Mouse (Mus musculus) layer of hippocampus, adult 8-10 months (tissue): Measurements from ENCODE around the gene Clba1. TPM values are rescaled to one million over a fixed set of nuclear protein-coding genes. Genes with fewer than 3 reads are reported as not detected.

Experiments used
- DNase-seq, 2 experiments: peaks; one replicate each; pipeline ENCODE4 v3.0.0; 2022; ENCODE audit warnings: low spot score in 2 of 2
- total RNA-seq, 4 experiments: library from RNA; stranded (reverse); gene quantifications; 2 replicates each; pipeline ENCODE4 v1.2.4; 2022

The Clba1 gene
- 10 to 100 TPM; 10.9 to 17.6 (median 14.0) TPM for total RNA-seq

DNA sequence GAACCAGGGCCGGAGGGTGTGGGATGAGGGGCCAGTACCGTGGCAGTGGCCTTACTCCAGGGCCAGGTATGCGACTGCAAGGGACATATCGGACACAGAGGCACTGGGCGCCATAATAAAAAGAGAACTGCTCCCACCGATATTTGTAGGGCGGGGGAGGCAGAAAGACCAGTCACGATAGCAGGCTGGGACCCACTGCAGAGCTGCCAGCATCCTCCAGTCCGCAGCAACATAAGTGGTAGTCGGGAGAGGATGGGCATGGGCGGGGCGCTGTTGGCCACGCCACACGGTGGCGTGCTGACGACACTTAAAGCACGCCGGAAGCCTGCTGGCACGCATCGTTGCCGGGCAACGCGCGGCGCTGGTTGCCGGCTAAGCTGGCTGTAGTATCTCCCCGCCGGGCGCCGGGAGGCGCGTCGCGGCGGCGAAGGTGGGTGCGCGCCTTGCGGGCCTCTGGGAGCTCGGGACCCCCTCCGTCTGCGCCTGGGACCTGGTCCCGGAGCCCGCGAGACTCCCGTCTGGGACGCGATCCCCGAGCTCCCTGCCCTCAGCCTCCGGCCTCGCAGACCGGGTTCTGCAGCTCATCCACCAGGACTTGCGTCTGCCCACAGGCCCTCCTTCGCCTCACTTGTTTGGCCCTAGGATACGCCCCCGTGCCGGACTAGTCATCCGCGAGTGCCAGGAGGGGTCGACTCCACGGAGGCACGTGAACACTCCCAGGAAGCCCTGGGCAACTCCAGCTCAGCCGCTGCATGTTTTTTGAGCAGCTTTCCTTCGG lies at the start of gene Clba1:
Gene Clba1, plus strand, starts transcription at position 351 of the 778 bp plus-strand sequence.
- peak; percentile 90 to 94 for DNase-seq

DNA sequence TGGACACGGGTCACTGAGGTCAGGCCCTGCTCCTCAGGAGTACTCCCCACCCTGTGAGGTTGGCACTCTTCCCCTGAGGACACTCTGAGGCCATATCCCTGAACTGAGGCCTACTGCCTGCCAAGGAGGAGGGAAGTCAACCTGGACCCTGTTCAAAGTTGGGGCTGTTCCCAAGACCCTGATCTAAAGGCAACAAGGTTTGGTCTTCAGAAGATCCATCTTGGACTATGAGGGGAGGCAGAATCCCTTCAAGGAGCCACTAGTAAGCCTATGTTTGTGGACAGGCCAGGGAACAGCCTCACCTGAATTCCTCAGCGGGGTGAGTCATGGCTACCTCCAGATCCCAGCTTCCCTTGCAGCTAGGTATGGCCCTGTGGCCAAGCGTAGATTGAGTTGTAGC lies 49.3 kb upstream of the Clba1 start:
- peak in 1 of 2 experiments; percentile 2 for DNase-seq

DNA sequence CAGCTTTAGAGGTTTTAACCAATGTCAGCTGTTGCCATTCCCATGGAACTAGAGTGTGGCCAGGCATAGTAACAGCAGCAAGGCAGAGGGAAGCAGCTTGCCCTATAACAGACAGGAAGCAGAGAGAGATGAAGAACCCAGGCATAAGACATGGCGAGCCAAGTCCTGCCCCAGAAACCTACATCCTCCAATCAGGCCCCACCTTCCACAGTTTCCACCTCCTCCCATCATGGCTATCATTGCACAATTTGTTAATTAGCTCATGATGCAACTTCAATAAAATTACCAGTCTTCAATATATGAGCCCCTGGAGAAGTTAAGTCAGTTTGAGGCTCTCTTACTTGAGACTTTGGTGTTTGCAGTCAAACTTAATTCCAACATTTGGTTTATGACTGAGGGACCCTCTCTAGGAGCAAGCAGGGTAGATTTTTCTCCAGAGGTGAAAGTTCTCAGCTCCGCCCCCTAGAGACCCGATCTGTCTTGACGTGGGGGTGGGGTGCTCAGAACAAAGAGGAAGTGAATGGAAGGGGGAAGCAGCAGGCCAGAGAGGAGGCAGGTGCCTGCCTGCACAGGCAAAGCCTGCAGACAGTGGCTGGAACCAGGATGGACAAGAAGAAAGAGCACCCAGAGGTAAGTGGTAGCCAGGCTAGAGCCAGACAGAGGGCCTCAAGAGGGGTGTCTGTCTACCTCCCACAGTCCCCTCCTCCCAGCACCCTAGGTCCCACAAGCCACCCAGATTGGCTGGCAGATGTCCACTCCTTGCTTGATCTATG lies 48.4 kb upstream of the Clba1 start, which contains the start of gene Pld4:
Gene Pld4, plus strand, starts transcription at position 502 of the 773 bp plus-strand sequence.
- DNase-seq = peak in 1 of 2 experiments; percentile 4

DNA sequence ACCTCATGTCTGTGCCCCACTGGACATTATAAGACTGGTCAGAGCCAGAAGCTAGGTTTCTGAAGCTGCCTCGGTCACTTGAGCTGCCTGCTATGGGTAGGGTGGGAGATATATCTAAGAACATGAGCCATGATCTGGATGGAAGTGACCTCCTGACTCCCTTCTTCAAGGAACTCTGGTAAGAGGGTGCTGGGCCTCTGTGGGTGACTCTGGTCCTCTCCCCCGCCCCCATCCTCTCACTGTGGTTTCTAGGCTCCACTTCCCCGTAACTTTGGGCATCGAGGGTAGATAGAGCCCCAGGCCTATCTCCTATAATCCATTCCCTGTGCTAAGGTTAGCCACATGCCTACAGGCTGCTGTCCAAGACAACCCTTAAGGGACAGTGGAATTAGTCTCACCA lies 47.3 kb upstream of the Clba1 start:
- no peak for DNase-seq

DNA sequence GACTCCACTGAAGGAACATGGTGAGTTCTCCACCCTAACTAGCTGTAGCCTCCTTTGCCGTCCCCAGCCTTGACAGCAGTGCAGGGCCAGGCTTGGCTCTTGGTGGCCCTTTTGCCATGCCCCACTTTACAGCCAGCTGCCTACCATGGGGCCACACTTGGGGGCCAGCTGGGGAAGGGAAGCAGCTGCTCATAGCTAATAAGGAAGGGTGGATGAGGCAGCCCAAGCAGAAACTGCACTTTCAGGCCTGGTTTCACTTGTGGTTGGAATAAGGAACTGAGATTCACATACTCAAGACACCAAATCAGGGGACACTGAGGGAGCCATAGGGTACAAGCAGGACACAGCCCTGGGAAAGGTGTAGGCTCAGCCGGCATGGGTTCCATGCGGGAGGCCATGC lies 46.7 kb upstream of the Clba1 start:
- peak in 1 of 2 experiments; percentile 5 for DNase-seq

DNA sequence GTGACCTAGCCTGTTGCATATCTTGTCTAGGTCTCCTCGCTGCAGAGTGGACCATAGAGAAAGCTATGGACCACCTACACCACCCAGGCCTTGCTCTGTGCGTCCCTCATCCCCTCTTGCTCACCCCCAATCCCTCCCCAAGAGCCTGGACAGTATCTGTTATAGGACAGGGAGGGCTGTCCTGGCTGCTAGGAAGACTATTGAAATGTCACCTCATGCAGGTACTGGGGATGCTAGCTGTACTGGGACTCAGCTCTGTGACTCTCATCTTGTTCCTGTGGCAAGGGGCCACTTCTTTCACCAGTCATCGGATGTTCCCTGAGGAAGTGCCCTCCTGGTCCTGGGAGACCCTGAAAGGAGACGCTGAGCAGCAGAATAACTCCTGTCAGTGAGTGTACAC lies 45.6 kb upstream of the Clba1 start:
- no peak for DNase-seq

DNA sequence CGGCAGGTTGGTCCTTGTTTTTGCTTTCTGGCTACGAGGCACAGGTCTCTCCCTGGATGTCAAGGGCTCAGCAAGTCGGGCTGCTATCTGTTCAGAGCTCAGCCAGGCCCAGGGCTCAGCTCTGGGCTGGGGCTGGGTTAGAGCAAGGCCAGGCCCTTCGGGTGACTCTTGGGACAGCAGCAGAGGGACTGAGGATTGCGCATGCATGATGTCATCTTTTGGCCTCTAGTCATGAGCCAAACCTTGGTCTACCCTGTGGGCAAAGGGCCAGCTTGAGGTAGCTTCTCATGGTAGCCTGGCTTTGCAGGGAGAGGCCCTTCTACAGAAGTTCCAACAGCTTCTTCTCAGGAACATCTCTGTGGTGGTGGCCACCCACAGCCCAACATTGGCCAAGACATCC lies 44.6 kb upstream of the Clba1 start:
- DNase-seq = no peak

DNA sequence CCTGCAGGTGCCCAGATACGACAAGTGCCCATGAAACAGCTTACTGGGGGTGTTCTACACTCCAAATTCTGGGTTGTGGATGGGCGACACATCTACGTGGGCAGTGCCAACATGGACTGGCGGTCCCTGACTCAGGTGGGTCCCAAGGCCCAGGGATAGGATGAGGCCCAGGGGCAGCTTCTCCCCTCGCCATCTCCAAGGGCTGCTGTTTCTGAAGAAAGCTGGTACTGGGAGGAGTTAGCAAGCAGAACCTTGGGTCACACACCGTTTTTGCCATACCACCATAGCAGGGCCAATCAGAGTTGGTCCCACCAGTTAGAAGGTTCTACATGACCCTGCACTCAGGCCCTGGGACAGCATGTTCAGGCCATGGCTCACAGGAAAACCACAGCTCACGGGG lies 43.7 kb upstream of the Clba1 start:
- DNase-seq = peak in 1 of 2 experiments; percentile 1

DNA sequence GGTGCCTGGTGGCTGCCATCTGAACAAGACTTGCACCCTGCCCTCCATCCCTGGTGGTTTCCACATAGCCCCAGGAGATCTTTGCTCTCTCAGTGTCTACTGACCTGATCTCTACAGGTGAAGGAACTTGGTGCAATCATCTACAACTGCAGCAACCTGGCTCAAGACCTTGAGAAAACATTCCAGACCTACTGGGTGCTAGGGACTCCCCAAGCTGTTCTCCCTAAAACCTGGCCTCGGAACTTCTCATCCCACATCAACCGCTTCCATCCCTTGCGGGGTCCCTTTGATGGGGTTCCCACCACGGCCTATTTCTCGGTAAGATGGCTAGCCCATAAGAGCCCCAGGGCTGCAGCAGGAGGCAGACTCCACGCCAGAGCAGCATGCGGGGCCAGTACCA lies 42.2 kb upstream of the Clba1 start:
- no peak for DNase-seq

DNA sequence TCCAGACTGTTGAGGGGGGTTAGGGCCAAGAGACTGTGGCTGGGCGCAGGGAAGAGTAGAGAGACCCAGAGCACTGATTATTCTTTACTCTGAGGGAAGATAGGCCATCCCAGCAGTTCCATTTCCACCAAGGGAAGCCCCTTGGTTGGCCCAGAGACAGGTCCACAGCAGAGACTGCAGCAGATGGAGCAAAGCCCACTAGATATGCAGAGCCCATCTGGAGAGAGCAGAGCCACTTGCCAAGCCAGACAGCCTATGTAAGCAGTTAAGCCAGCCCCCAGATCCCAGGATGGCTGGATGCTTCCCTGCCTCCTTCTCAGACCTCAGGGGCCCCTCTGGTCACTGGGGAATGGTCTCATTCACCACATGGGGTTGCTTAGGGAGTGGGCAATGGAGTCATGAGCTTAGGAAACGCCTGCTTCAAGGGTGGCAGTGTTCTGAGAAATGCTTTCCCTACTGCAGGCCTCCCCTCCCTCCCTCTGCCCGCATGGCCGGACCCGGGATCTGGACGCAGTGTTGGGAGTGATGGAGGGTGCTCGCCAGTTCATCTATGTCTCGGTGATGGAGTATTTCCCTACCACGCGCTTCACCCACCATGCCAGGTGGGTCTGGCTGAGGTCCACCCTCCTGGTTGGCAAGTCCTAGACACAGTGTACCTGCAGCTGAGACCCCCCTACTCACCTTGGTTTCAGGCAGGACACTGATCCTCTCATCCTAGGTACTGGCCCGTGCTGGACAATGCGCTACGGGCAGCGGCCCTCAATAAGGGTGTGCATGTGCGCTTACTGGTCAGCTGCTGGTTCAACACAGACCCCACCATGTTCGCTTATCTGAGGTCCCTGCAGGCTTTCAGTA lies 41.5 kb upstream of the Clba1 start:
- peak; percentile 16 to 40 for DNase-seq

DNA sequence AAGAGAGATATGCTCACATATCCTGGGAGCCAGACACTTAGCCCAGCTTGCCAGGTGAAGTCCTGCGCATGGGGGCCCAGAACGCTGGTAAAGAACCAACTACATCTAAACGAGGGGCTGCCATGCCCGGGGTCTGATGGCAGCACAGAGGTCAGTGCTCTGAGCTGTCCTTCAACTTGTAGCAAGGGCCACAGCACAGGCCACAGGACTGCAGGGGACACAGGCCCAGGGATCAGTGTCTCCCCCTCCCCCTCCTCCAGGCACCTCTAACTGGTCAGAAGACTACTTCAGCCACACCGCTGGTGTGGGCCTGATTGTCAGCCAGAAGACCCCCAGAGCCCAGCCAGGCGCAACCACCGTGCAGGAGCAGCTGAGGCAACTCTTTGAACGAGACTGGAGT lies 40.6 kb upstream of the Clba1 start:
- peak in 1 of 2 experiments; percentile 1 for DNase-seq

DNA sequence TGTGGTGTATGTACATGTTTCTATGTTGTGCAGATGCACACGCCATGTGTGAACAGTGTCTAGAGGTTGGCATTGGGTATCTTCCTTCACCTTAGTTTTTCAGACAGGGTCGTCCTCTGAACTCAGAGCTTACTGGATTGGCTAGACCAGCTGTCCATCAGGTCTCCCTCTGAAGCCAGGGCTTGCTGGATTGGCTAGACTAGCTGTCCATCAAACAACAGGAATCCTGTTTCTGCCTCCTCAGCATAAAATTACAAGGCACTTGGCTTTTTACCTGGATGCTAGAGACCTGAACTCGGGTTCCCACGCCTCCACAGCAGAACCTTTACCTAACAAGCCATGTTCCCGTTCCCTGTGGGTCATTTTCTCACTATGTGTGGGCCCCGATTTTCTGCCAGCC lies 39.7 kb upstream of the Clba1 start:
- DNase-seq = peak; percentile 7 to 28

DNA sequence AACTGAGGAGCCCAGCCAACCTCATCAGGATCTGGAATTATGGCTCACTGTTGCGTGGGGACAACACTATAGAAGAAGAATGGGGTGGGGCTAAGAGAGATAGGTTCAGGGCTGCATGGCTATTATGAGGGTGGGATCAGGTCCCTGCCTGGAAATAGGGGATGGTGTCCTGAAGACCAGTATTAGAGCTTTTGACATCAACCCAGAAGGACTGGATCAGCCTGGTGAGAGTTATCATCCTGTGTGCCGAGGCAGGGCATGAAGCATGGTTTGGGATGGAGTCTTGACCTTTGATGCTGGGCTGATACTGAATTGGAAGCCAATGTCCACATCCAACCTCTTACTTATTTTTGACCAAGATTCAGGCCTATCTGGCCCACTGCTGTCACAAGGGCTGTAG lies 39.0 kb upstream of the Clba1 start:
- DNase-seq = peak in 1 of 2 experiments; percentile 1

DNA sequence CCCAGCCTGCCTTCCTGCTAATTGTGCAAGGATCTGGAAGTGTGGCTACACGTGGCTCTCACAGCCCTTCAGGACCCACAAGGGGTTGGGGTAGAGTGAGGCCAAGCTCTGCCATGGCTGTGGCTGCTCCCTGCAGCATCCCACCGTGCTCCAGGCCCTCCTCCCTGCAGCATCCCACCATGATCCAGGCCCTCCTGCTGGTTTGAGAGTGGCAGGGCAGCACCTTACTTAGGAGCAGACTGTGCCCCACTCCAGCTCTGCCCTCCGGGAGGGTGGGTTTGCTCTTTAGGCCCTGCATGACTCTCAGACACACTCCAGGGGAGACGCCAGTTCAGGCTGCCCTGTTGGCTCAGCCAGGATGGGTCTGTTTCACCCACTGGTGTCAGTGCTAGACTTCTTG lies 38.3 kb upstream of the Clba1 start:
- no peak for DNase-seq

DNA sequence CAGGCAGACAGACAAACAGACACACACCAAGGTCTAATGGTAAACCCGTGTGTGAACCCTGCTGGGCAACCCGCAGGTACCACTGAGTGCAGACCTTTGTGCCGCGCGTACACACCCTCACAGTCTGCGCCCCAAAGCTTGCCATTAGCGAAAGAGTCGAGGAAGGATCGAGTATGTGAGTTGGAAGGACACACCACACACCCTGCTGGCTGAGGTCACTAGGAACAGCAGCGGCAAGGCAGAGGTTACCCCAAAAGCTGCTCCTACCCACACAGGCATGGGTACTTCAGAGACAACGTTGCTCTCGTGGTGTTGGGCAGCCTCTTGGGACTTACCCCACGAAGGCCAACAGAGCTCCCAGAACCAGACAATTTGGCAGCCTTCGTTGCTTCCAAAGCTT lies 36.4 kb upstream of the Clba1 start:
- DNase-seq = no peak

DNA sequence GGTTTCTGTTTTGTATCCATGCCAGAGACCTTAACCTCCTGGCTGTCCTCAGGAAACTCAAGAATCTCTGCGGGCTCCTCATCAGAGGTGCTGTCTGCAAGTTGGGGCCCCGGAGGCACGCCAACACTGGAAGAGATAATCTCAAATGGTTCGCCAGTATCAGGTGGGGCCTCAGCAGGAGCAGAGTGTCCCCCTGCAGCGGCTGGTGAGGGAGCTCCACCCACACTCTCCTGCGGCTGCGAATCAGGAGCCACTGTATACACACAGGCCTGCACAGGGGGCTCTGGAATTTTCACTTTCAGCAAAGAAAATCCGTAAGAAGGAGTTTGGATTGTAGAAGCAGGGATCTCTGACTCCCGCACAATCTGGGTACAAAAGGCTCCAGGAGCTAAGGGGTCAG lies 35.4 kb upstream of the Clba1 start:
- DNase-seq = no peak

DNA sequence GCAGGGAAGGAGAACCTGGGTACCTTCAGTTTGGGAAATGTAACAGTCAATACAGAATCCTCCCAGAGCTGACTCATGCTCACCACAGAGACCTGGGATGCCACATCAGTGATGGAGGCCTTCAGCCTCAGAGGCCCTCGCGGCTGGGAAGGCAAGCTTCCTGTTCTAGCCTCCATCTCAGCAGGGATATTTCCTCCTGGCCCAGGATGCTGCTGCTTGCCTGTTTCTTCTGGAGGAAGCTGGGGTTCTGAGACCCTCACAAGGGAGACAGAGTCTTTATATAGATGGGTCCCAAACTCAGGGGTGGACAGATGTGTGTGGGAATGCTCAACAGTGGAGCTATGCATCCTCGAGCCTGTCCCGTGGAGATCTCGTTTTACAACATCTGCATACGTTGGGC lies 34.7 kb upstream of the Clba1 start:
- DNase-seq = no peak

DNA sequence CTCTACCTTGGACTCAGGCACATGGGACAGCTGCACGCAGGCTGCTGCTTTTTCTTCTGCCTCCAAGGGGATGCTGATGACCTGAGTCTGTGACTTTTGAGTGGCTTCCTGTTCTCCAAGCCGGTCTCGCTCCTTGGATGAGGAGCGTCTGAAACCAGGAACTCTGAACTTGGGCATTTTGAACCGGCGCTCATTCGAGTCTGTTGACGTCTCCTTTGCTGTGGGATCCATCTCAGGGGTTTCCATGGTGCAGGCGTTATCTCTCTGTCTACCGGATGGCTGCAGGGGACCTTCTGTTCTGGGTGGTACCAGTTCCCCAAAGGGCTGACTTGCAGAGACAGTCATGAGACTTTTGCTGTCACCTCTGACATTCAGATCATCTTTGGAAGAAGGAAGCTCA lies 34.3 kb upstream of the Clba1 start:
- DNase-seq = no peak

DNA sequence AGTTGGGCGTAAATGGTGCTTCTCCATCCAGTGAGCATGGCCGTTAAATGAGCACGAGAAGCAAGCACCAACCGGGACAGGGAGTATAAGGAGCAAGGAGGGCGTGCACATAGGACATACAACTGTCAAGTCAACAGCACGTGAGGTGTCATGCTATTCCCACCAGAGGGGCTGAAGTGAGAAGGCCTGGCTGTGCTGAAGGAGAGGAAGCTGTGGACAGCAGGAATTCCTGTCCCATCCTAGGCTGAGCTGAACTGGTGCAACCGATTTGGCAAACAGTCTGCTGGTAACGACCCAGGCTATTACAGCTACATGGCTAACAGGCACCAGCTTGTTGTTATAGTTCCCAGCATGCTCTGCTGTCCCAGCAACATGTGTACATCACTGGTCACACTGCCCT lies 17.7 kb upstream of the Clba1 start:
- DNase-seq = no peak

DNA sequence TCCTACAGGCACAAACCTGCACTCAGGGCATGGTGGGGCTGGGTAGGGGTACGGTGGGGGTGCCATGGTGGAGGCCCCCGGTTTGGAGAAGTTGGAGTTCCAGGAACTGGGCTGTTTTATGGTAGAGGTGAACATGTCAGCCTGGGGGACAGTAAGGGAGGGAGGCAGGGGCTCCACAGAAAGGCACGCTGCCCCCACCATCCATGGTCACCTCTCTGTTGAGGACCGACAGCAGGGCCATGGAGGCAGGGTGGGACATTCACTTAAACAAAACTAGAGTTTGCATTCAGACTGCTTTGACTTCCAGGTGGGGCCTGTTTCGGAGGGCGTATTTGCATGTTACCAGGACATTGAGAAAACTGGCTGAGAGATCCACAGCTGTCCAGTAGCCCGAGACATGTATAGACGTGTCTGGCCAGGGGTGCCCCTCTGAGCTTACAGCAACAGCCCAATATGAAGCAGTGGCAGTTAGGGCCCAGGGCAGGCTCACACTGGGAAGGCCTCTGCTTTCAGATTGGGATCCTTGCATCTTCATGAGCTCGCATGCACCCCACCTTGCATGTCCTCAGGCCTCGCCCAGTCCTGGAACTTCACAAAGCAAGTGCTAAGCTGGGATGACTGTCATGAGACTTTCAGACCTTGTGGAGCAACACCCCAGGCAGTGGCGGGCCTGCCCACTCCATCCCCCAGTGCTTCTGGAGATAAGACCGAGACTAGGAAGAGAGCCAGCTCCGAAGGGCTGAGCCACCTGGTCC lies 15.0 kb upstream of the Clba1 start:
- no peak for DNase-seq

DNA sequence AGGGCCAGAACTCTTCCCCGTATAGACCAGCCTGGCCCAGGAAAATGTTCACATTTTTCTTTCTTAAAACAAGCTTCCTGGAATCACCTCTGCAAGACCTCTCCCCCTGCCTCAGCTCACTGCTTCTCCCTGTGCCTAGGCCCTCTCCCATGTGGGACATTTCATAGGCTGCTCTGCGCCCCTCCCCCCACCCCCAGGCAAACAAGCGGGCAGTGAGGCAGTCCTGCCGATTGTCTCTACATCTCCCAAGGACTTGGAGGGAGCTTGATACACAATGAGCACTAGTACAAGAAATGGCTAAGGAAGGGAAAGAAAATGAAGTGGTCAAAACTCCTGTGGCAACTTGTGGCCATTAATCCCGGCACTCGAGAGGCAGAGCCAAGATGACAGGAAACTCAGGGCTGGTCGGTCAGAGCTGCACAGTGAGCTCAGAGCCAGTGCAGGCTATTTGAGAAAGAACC lies 14.4 kb upstream of the Clba1 start:
- DNase-seq = no peak
